Mouse (Mus musculus) neural tube, embryonic 11.5 days (tissue): ENCODE data around the gene Prkar1b. TPM values are rescaled to one million over a fixed set of nuclear protein-coding genes. Genes with fewer than 3 reads are reported as not detected.

Source experiments
- ATAC-seq: fragments of 200-750 bp; cut with Nextera tagmentation; 2 replicates; pipeline ENCODE4 v1.8.0; 2017; ENCODE audit warnings: moderate number of reproducible peaks, mild to moderate bottlenecking, moderate TSS enrichment, moderate library complexity; ENCODE audit not compliant: insufficient read depth, low FRiP score, low TSS enrichment
- DNase-seq: peaks from one replicate; pipeline ENCODE4 v3.0.0-alpha.2; 2015; ENCODE audit warnings: low spot score
- H3K27ac ChIP-seq: fragments of 300-500 bp; sonication (generic); 2 replicates; pipeline ENCODE4 v1.5.1; 2014; ENCODE audit warnings: low read depth, mild to moderate bottlenecking, low read length
- H3K27me3 ChIP-seq: fragments of 300-500 bp; sonication (generic); 2 replicates; pipeline ENCODE4 v1.6.1; 2014; ENCODE audit warnings: mild to moderate bottlenecking, low read length, mixed read lengths; ENCODE audit not compliant: control insufficient read depth, insufficient read depth
- H3K36me3 ChIP-seq: fragments of 300-500 bp; sonication (generic); 2 replicates; pipeline ENCODE4 v1.6.1; 2014; ENCODE audit warnings: mild to moderate bottlenecking, low read length, moderate library complexity, mixed read lengths; ENCODE audit not compliant: control insufficient read depth, insufficient read depth
- H3K4me1 ChIP-seq: fragments of 300-500 bp; sonication (generic); 2 replicates; pipeline ENCODE4 v1.6.1; 2014; ENCODE audit warnings: low read length, mixed read lengths; ENCODE audit not compliant: control insufficient read depth, insufficient read depth
- H3K4me2 ChIP-seq: fragments of 300-500 bp; sonication (generic); 2 replicates; pipeline ENCODE4 v1.6.1; 2014; ENCODE audit warnings: low read depth, mild to moderate bottlenecking, moderate library complexity
- H3K4me3 ChIP-seq: fragments of 300-500 bp; sonication (generic); 2 replicates; pipeline ENCODE4 v1.5.1; 2014; ENCODE audit warnings: low read depth, low read length
- H3K9ac ChIP-seq: fragments of 300-500 bp; sonication (generic); 2 replicates; pipeline ENCODE4 v1.6.1; 2014; ENCODE audit warnings: mild to moderate bottlenecking, low read length
- H3K9me3 ChIP-seq: fragments of 300-500 bp; sonication (generic); 2 replicates; pipeline ENCODE4 v1.6.1; 2016; ENCODE audit warnings: low read length; ENCODE audit not compliant: control insufficient read depth
- WGBS: fragments of 180-500 bp; shearing (Covaris S2); extraction: QIAGEN DNeasy Blood & Tissue Kit; methylation state at CpG from one replicate; pipeline ENCODE4 v1.1.7; 2014; 5-methylcytosine and 5-hydroxymethylcytosine counted together
- polyA plus RNA-seq: library from polyadenylated mRNA; unstranded; fragments of >200 nt; fragmentation: Nextera tagmentation; extraction: Ambion mirVana; gene quantifications from 2 replicates; pipeline ENCODE4 v1.2.1, GENCODE M21; 2014

Gene Prkar1b
- polyA plus RNA-seq, 1 experiment from 2014 or later: 39.4 TPM

DNA sequence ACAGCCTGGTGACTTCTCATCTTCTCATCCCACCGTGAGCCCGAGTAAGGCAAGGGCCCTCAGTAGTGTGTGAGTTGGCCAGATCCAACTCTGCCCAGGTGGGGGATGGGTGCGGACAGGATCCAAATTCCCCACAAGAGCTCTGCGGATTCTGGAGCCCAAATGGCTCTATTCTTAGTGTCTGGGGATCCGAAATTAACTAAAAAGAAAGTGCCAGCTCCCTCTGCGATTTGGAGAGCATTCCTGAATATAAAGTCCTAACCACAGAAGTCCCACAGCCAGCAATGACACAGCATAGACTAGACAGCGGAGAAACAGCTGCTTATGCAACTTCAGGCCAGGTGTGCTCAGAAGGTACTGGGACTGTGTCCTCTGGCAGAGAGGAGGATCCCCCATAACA, 100.4 kb downstream of the Prkar1b start:
- H3K9me3 ChIP-seq: no peaks in the 10 kb centered on the region
- ATAC-seq: no peak
- H3K4me1 ChIP-seq: no peaks in the 10 kb centered on the region
- H3K27me3 ChIP-seq: no peaks in the 10 kb centered on the region
- no peaks in the 10 kb centered on the region for H3K36me3 ChIP-seq
- no peak overlapping the region for H3K4me3 ChIP-seq
- H3K27ac ChIP-seq: no peak overlapping the region
- no peak for DNase-seq
- H3K4me2 ChIP-seq: no peak overlapping the region
- H3K9ac ChIP-seq: no peak overlapping the region
- 85% methylated on average over 7 of the region's 7 CpGs for WGBS

DNA sequence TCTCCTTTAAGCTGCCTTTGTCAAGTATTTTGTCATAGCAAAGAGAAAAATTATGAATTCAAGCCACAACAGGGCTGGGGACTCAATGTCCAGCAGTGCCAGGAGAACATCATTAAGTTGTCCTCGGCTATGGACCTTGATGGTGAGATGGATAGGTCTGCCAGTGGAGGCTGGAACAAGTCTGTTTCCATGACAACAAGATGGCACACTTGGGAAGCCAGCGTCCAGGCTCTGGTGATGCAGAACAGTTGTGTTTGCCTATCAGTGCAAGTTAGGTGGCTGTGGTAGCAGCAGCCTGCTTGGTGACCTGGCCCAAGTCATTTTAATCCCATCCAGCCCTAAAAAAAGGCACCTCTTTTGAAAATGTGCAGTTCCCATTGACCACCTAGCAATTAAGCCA, 102.6 kb downstream of the Prkar1b start:
- Histone ChIP-seq H3K4me1 (no peaks in the 10 kb centered on the region), H3K4me3 (no peak overlapping the region), H3K9ac (no peak overlapping the region), H3K27ac (no peak overlapping the region), H3K36me3 (no peaks in the 10 kb centered on the region), H3K27me3 (no peaks in the 10 kb centered on the region), H3K4me2 (no peak overlapping the region), H3K9me3 (no peaks in the 10 kb centered on the region)
- DNase-seq: no peak
- no peak for ATAC-seq
- 56% methylated on average over 2 of the region's 2 CpGs for WGBS

DNA sequence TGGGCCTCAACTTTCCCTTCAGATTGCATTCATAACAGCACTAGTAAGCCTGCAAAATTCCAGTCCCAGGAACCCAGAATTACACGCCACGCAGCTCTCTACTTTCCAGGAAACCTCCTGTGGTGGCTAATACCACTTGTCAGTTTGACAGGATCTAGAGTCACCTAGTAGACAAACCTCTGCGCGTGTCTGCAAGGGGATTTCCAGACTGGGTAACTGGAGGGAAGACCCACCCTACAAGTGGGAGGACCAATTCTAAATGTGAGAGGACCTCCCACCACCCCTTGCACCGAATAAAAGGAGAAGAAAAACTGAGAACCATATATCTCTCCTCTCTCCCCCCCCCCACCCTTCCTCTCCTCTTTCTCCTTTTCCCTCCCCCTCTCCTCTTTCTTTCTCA, 103.2 kb downstream of the Prkar1b start:
- H3K36me3 ChIP-seq: no peaks in the 10 kb centered on the region
- no peak overlapping the region for H3K27ac ChIP-seq
- H3K4me3 ChIP-seq: no peak overlapping the region
- ATAC-seq (no peak), DNase-seq (no peak)
- WGBS: 59% methylated on average over 5 of the region's 5 CpGs
- no peaks in the 10 kb centered on the region for H3K9me3 ChIP-seq
- H3K4me1 ChIP-seq: no peaks in the 10 kb centered on the region
- no peaks in the 10 kb centered on the region for H3K27me3 ChIP-seq
- no peak overlapping the region for H3K4me2 ChIP-seq
- H3K9ac ChIP-seq: no peak overlapping the region

DNA sequence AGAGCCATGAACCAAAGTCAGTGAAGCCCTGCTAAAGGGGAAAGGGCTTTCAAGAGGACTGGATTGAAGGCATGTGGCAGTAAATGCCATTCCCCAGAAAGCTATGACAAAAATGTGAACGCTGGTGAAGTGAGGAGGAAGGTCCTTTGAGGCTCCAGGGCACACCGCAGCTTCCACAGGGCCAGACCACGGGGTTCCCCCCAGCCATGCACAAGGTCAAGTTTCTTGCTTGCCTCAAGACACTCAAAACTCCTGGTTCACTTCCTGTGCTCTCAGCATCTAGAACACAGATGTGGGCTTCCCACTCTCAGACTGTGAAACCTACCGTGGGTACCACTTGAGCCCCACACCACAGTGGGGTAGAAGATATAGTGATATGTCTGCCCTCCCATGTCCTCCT, 106.3 kb downstream of the Prkar1b start:
- Histone ChIP-seq H3K27ac (no peak overlapping the region), H3K9ac (no peak overlapping the region), H3K4me3 (no peak overlapping the region), H3K4me1 (no peaks in the 10 kb centered on the region), H3K36me3 (no peaks in the 10 kb centered on the region), H3K27me3 (no peaks in the 10 kb centered on the region), H3K4me2 (no peak overlapping the region), H3K9me3 (no peaks in the 10 kb centered on the region)
- WGBS: 88% methylated on average over 4 of the region's 4 CpGs
- DNase-seq (no peak), ATAC-seq (no peak)

DNA sequence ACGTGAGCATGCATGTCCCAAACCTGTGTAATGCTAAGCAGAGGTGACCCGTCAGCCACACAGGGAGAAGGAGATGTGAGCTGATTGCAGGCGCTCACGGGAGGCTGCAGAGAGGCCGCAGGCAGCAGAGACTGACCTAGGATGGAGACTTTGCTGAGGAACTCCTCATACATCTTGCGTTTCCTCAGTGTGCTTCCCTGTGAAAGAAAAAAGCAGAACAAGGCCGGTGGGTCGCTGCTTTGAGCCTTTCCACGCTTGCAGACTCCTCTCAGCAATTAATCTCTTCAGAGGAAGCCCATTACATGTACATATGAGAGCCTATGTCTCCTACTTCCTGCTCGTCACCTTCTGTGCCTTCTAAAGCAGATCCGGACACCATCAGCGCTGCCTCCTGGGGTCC, 107.5 kb downstream of the Prkar1b start:
- DNase-seq (no peak), ATAC-seq (no peak)
- Histone ChIP-seq H3K4me1 (no peaks in the 10 kb centered on the region), H3K36me3 (no peaks in the 10 kb centered on the region), H3K27me3 (no peaks in the 10 kb centered on the region), H3K4me2 (no peak overlapping the region), H3K4me3 (no peak overlapping the region), H3K27ac (no peak overlapping the region), H3K9ac (no peak overlapping the region), H3K9me3 (no peaks in the 10 kb centered on the region)
- 86% methylated on average over 12 of the region's 12 CpGs for WGBS

- Histone ChIP-seq H3K4me3 (no peak overlapping the region), H3K4me2 (no peak overlapping the region), H3K36me3 (no peaks in the 10 kb centered on the region), H3K27ac (no peak overlapping the region), H3K9me3 (no peaks in the 10 kb centered on the region), H3K4me1 (peaks cover 14% of the 10 kb centered on the region; the same call in 1 of the 2 replicates), H3K9ac (no peak overlapping the region), H3K27me3 (no peaks in the 10 kb centered on the region)
- DNase-seq (no peak), ATAC-seq (no peak)
- 71% methylated on average over 2 of the region's 2 CpGs for WGBS
Measured at GRCm38 (mm10) chr5:139035171-139035570, 114.6 kb downstream of the Prkar1b start.

DNA sequence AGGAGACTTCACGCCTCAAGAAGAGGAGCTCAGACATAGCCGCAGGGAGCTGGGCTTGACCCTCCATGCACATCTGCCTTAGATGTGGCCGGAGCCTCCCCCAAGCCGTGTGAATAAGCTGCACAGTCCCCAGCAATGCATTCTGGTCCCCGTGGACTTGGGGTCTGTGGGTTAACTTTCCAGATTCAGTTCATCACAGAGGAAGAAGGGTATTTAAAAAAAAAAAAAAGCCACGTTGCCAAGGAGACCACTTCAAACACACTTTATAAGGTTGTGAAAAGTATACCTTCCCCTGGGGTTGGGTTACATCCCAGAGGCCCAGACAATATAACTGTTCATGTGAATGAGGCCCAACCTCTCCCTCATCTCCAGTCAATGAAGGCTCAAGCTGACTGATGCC, 115.1 kb downstream of the Prkar1b start:
- Histone ChIP-seq H3K9me3 (no peaks in the 10 kb centered on the region), H3K36me3 (no peaks in the 10 kb centered on the region), H3K4me1 (peaks cover 14% of the 10 kb centered on the region; the same call in 1 of the 2 replicates), H3K27me3 (no peaks in the 10 kb centered on the region), H3K27ac (no peak overlapping the region), H3K4me2 (no peak overlapping the region), H3K9ac (no peak overlapping the region), H3K4me3 (no peak overlapping the region)
- ATAC-seq: no peak
- WGBS: 46% methylated on average over 6 of the region's 6 CpGs
- DNase-seq: no peak

DNA sequence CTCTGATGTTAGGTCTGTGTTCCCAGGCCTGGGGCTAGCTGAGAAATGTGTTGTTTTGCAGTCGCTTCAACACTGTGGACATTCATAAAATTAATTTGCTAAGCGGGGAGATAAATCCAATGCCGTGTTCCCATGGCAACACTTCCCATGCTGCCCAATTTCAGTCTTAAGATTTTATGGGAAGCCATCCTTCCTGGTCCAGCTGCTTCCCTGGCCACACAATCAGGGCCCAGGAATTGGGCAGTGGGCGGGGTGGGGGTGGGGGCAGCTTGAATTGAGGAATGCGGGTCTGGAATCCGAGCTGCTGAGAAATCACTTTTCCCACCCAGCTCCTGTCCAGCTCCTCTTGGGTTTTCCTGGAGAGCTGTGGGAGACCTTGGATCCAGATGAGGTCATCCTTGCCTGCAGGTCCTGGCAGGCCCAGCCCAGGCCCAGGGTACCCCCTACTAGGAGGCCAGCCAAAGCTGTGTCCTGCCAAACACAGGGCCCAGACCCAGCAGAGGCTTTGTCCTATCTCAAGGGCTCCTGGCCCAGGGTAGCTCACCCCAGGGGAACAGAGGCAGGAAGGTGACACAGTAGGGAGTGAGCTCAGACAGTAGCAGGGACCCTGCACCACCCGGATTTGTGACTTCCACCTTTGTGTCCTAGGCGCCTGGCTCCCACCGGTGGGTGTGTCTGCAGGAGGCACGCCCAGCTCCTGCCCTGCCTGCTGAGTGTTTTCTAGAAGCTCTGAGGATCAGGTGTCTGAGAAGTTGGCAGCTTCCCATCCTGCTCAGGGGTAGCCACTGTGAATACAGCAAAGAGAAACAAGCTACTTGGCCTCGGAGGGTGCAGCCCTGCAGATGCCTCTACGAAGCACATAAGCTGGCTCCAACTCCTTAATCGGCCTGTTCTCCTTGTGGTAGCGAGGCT, 116.1 kb downstream of the Prkar1b start:
- DNase-seq (peak; percentile 24), ATAC-seq (no peak)
- H3K4me1 ChIP-seq: peaks cover 14% of the 10 kb centered on the region; the same call in 1 of the 2 replicates
- no peak overlapping the region for H3K9ac ChIP-seq
- no peaks in the 10 kb centered on the region for H3K9me3 ChIP-seq
- no peak overlapping the region for H3K27ac ChIP-seq
- H3K4me3 ChIP-seq: no peak overlapping the region
- H3K27me3 ChIP-seq: no peaks in the 10 kb centered on the region
- no peaks in the 10 kb centered on the region for H3K36me3 ChIP-seq
- WGBS: 44% methylated on average over 14 of the region's 14 CpGs
- H3K4me2 ChIP-seq: no peak overlapping the region

GRCm38 (mm10) chr5:139027603-139028002, 122.2 kb downstream of the Prkar1b start:
- Histone ChIP-seq H3K27me3 (no peaks in the 10 kb centered on the region), H3K36me3 (no peaks in the 10 kb centered on the region), H3K27ac (peak overlapping the region; percentile 11; the same call in 1 of the 2 replicates), H3K4me3 (no peak overlapping the region), H3K4me1 (peaks cover 8% of the 10 kb centered on the region; the same call in 1 of the 2 replicates), H3K9ac (peak overlapping the region; percentile 26; the same call in 1 of the 2 replicates), H3K9me3 (no peaks in the 10 kb centered on the region), H3K4me2 (no peak overlapping the region)
- ATAC-seq (peak; percentile 55; the same call in 1 of the 2 replicates), DNase-seq (peak; percentile 55)
- 8% methylated on average over 15 of the region's 15 CpGs for WGBS
